Mouse (Mus musculus): Measurements from ENCODE around the gene Phc1. TPM values are rescaled to one million over a fixed set of nuclear protein-coding genes. Genes with fewer than 3 reads are reported as not detected.

The Phc1 gene
- total RNA-seq, 2 experiments from 2014 or later, result 20.1 to 26.7 TPM

Other genes with a start within 250 kb of the Phc1 start
- under 1 TPM; 0.20 to 0.29 TPM for gene Klrg1, start 57.7 kb downstream of the Phc1 start, total RNA-seq (2021)
- 100 to 1,000 TPM; 136 to 177 TPM for gene M6pr, start 31.8 kb downstream of the Phc1 start, total RNA-seq (2021)
- under 1 TPM in 1 of 2 experiments, not detected in 1; 0.58 TPM for gene Rimklb, start 158.2 kb upstream of the Phc1 start, total RNA-seq (2021)
- gene Mfap5, start 165.3 kb upstream of the Phc1 start, total RNA-seq (2021), result 10 to 100 TPM in 1 of 2 experiments, 1 to 10 TPM in 1; 8.4 to 33.6 TPM
- gene Aicda, start 213.2 kb upstream of the Phc1 start, total RNA-seq (2021), result not detected

Data from adrenal gland, adult 18-20 months (tissue).